Mouse (Mus musculus) midbrain, postnatal 0 days (tissue): ENCODE results near the gene Olfr316. TPM values are rescaled to one million over a fixed set of nuclear protein-coding genes. Genes with fewer than 3 reads are reported as not detected.

Source experiments
- ATAC-seq: fragments of 200-750 bp; cut with Nextera tagmentation; 2 replicates; pipeline ENCODE4 v1.8.0; 2017; ENCODE audit warnings: moderate number of reproducible peaks, mild to moderate bottlenecking, moderate TSS enrichment, moderate library complexity; ENCODE audit not compliant: low FRiP score
- DNase-seq: peaks from one replicate; pipeline ENCODE4 v3.0.0-alpha.2; 2015; ENCODE audit warnings: low spot score
- H3K27ac ChIP-seq: fragments of 300-500 bp; sonication (generic); 2 replicates; pipeline ENCODE4 v1.5.1; 2014; ENCODE audit warnings: low read depth, mild to moderate bottlenecking, low read length, mixed read lengths
- H3K27me3 ChIP-seq: fragments of 300-500 bp; sonication (generic); 2 replicates; pipeline ENCODE4 v1.6.1; 2014; ENCODE audit warnings: low read length, control low read depth, mixed read lengths; ENCODE audit not compliant: insufficient read depth
- H3K36me3 ChIP-seq: fragments of 300-500 bp; sonication (generic); 2 replicates; pipeline ENCODE4 v1.6.1; 2014; ENCODE audit warnings: low read length, control low read depth, mixed read lengths; ENCODE audit not compliant: insufficient read depth
- H3K4me1 ChIP-seq: fragments of 300-500 bp; sonication (generic); 2 replicates; pipeline ENCODE4 v1.6.1; 2014; ENCODE audit warnings: mild to moderate bottlenecking, control low read depth, antibody characterized with exemption, low read length, mixed read lengths; ENCODE audit not compliant: insufficient read depth
- H3K4me2 ChIP-seq: fragments of 300-500 bp; sonication (generic); 2 replicates; pipeline ENCODE4 v1.6.1; 2014; ENCODE audit warnings: low read depth, mild to moderate bottlenecking, low read length, mixed read lengths; ENCODE audit not compliant: poor library complexity, severe bottlenecking
- H3K4me3 ChIP-seq: fragments of 300-500 bp; sonication (generic); 2 replicates; pipeline ENCODE4 v1.5.1; 2014; ENCODE audit warnings: low read depth, mild to moderate bottlenecking, low read length, moderate library complexity
- H3K9ac ChIP-seq: fragments of 300-500 bp; sonication (generic); replicated peaks from 2 replicates; pipeline ENCODE4 v1.6.1; 2014; ENCODE audit warnings: mild to moderate bottlenecking, low read length, moderate library complexity, mixed read lengths; ENCODE audit not compliant: poor library complexity, severe bottlenecking
- H3K9me3 ChIP-seq: fragments of 300-500 bp; sonication (generic); 2 replicates; pipeline ENCODE4 v1.6.1; 2016; ENCODE audit warnings: low read length, control low read depth
- CTCF ChIP-seq: IDR thresholded peaks from 2 replicates; pipeline ENCODE4 v1.5.1; 2016; ENCODE audit warnings: antibody characterized with exemption, mild to moderate bottlenecking
- WGBS: fragments of 180-500 bp; shearing (Covaris S2); extraction: QIAGEN DNeasy Blood & Tissue Kit; methylation state at CpG from one replicate; pipeline ENCODE4 v1.1.7; 2014; 5-methylcytosine and 5-hydroxymethylcytosine counted together
- polyA plus RNA-seq: library from polyadenylated mRNA; unstranded; fragments of >200 nt; fragmentation: Nextera tagmentation; extraction: Ambion mirVana; gene quantifications from 2 replicates; pipeline ENCODE4 v1.2.1, GENCODE M21; 2015
- total RNA-seq: library from RNA; depleted of rRNA; stranded (reverse); fragments of >200 nt; gene quantifications from 2 replicates; pipeline ENCODE4 v1.2.3, GENCODE M21; 2014

The Olfr316 gene
- total and polyA plus RNA-seq, 2 experiments from 2014 or later: not detected

DNA sequence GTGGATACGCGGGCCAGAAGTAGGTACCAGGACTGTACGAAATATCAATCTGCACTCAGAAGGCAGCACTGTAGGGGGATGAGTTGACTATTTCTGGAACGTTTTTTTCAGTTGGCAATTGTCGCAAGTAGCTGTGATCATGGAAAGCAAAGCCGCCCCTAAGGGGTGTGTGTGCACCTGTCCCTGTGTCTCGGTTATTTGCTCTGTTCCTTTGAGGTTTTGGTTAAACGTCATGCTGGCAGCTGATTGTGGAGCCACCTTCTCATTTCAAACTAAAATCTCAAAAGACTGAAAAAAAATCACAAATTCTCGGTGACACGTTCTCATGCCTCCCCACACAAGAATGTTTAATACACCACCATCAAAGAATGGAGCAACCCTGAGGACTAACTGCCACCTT lies 35.1 kb downstream of the Olfr316 start:
- Histone ChIP-seq H3K36me3 (no peaks in the 10 kb centered on the region), H3K27ac (no peak overlapping the region), H3K4me3 (no peak overlapping the region), H3K4me2 (no peak overlapping the region), H3K27me3 (no peaks in the 10 kb centered on the region), H3K9ac (no peak overlapping the region), H3K4me1 (no peaks in the 10 kb centered on the region), H3K9me3 (no peaks in the 10 kb centered on the region)
- no peak for TF ChIP-seq CTCF
- WGBS: 88% methylated on average over 10 of the region's 10 CpGs
- DNase-seq (no peak), ATAC-seq (no peak)

DNA sequence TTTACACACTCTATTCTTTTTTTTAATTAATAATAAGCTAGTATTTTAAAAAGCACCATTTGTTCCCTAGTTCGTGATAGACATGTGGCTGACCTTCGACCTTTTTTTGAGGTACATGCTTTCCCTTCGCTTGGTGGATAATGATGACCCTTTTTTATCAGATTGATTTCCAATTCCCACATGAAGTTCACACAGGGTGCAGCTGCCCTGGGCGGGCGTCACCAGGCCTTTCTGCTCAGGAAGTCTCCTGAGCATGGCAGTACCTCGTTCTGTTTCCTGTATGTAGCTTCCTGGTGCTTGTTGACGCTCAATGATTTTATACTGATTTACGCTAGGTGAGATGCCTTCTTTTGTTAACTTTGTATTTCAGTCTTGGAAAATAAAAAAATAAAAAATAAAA lies 35.8 kb downstream of the Olfr316 start:
- Histone ChIP-seq H3K4me1 (no peaks in the 10 kb centered on the region), H3K36me3 (no peaks in the 10 kb centered on the region), H3K4me3 (no peak overlapping the region), H3K4me2 (no peak overlapping the region), H3K9me3 (no peaks in the 10 kb centered on the region), H3K9ac (no peak overlapping the region), H3K27ac (no peak overlapping the region), H3K27me3 (no peaks in the 10 kb centered on the region)
- TF ChIP-seq CTCF: no peak
- no peak for DNase-seq
- ATAC-seq: no peak
- WGBS: 88% methylated on average over 8 of the region's 8 CpGs

DNA sequence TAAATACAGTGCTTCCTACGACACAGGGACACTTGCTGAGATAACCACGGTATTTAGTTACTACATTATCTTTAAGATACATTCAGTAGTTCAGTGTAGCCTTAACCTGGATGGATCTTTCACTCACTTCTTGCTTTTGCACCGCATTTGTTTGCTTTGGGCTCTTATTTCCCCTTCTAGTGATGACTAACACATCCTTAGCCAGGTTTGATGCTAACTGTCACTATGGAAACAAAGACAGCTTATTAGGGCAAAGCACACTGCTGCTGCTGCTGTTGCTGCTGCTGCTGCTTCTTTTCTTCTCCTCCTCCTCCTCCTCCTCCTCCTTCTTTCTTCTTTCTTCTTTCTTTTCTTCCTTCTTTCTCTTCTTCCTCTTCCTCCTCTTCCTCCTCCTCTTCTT lies 37.0 kb downstream of the Olfr316 start:
- no peaks in the 10 kb centered on the region for H3K27me3 ChIP-seq
- no peak overlapping the region for H3K9ac ChIP-seq
- no peak overlapping the region for H3K4me3 ChIP-seq
- ATAC-seq (no peak), DNase-seq (peak; percentile 31)
- H3K9me3 ChIP-seq: no peaks in the 10 kb centered on the region
- no peaks in the 10 kb centered on the region for H3K4me1 ChIP-seq
- no peaks in the 10 kb centered on the region for H3K36me3 ChIP-seq
- H3K4me2 ChIP-seq: 0 out of 2 replicates have a peak overlapping the region, but pooled peaks have one; percentile 6
- no peak overlapping the region for H3K27ac ChIP-seq
- no peak for TF ChIP-seq CTCF
- WGBS: 15% methylated on average over 3 of the region's 3 CpGs

DNA sequence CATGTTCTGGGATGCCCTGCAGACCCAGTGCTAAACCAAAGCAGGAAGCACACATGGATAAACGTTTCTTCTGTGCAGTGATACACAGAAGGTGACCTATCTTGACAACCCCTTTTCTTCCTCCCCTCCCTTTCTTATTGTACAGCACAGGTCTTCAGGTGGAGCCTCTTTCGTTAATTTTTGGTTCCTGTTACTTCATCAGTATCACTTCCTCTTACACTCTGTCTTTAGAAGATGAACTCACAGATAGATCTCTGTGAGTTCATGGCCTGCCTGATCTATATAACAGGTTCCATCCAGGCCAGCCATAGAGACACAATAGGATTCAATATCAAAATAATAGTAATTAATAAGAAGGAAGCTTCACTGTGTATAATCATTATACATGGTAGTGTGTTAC lies 37.5 kb downstream of the Olfr316 start:
- Histone ChIP-seq H3K4me3 (no peak overlapping the region), H3K9me3 (no peaks in the 10 kb centered on the region), H3K4me2 (no peak overlapping the region), H3K27me3 (no peaks in the 10 kb centered on the region), H3K4me1 (no peaks in the 10 kb centered on the region), H3K9ac (no peak overlapping the region), H3K27ac (no peak overlapping the region), H3K36me3 (no peaks in the 10 kb centered on the region)
- ATAC-seq (no peak), DNase-seq (no peak)
- 57% methylated on average over 2 of the region's 2 CpGs for WGBS
- no peak for TF ChIP-seq CTCF

DNA sequence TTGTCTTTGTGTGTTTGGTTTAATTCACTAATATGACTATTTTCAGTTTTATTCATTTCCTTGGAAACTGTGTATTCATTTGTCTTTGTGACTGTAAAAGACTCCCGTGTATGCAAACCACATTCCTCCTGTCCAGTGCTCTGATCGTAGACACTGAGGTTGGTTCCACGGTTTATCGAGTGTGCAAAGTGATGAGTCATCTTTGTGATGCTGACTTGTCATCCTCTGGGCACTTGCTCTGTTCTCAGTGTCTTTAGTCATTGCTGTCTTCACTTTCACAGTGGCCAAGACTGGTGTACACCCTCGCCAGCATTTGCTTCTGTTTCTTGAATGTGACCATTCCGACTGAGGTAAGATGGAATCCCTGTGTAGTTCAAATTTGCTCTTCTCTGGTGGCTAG lies 38.1 kb downstream of the Olfr316 start:
- no peaks in the 10 kb centered on the region for H3K27me3 ChIP-seq
- no peak for DNase-seq
- TF ChIP-seq CTCF: no peak
- H3K4me1 ChIP-seq: no peaks in the 10 kb centered on the region
- H3K9me3 ChIP-seq: no peaks in the 10 kb centered on the region
- no peak overlapping the region for H3K4me3 ChIP-seq
- no peaks in the 10 kb centered on the region for H3K36me3 ChIP-seq
- H3K4me2 ChIP-seq: no peak overlapping the region
- no peak overlapping the region for H3K27ac ChIP-seq
- ATAC-seq: no peak
- WGBS: 83% methylated on average over 6 of the region's 6 CpGs
- H3K9ac ChIP-seq: no peak overlapping the region

DNA sequence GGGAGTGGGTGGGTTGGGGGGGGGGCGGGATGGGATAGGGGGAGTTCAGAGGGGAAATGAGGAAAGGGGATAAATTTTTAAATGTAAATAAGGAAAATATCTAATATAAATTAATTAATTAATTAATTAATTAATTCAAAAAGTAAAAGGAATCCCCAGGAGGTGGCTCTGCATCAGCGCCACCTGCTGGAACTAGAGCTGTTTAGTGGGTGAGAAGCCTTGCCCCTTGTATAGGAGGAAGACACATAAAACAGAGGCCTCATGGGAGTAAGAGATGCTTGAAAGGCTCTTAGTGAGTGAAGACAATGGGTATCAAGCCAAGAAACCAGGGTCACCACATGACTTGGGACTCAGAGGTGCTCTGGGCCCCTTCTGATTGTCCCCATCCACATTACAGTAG lies 43.3 kb downstream of the Olfr316 start:
- H3K27ac ChIP-seq: no peak overlapping the region
- 83% methylated on average over 2 of the region's 2 CpGs for WGBS
- no peak for TF ChIP-seq CTCF
- H3K4me2 ChIP-seq: no peak overlapping the region
- no peaks in the 10 kb centered on the region for H3K9me3 ChIP-seq
- H3K4me3 ChIP-seq: no peak overlapping the region
- no peaks in the 10 kb centered on the region for H3K27me3 ChIP-seq
- no peak for DNase-seq
- no peaks in the 10 kb centered on the region for H3K36me3 ChIP-seq
- H3K4me1 ChIP-seq: no peaks in the 10 kb centered on the region
- H3K9ac ChIP-seq: no peak overlapping the region
- ATAC-seq: no peak

DNA sequence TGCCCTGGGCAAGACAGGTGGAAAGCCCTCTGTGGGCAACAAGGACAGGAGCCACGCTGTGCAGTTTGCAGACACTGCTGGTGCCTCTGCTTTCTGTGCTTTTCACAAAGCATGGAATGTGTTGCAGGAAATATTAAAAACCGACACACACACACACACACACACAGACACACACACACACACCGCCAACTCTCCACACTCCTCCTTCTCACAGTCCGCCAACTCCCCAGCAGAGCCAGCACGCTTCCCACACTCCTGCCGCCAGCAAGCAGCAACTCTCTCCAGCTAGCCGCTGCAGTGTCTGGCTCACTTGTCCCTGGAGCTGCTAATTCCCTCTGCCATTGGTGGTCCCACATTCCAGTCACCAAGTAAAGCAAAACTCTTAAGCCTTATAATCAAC lies 44.3 kb downstream of the Olfr316 start:
- H3K9ac ChIP-seq: no peak overlapping the region
- TF ChIP-seq CTCF: no peak
- H3K36me3 ChIP-seq: no peaks in the 10 kb centered on the region
- H3K9me3 ChIP-seq: no peaks in the 10 kb centered on the region
- H3K4me2 ChIP-seq: no peak overlapping the region
- WGBS: 77% methylated on average over 7 of the region's 7 CpGs
- ATAC-seq (no peak), DNase-seq (peak; percentile 4)
- H3K27ac ChIP-seq: no peak overlapping the region
- H3K27me3 ChIP-seq: no peaks in the 10 kb centered on the region
- H3K4me3 ChIP-seq: no peak overlapping the region
- peaks cover 1% of the 10 kb centered on the region; the same call in 1 of the 2 replicates for H3K4me1 ChIP-seq
